Mouse (Mus musculus) kidney, postnatal 4 days (tissue): Measurements from ENCODE around the gene Fto.

ENCODE experiments used
- DNase-seq, 2 experiments: peaks; one replicate each; pipeline ENCODE4 v3.0.0; 2021; ENCODE audit warnings: mixed read lengths in 2 of 2

Gene Fto

DNA sequence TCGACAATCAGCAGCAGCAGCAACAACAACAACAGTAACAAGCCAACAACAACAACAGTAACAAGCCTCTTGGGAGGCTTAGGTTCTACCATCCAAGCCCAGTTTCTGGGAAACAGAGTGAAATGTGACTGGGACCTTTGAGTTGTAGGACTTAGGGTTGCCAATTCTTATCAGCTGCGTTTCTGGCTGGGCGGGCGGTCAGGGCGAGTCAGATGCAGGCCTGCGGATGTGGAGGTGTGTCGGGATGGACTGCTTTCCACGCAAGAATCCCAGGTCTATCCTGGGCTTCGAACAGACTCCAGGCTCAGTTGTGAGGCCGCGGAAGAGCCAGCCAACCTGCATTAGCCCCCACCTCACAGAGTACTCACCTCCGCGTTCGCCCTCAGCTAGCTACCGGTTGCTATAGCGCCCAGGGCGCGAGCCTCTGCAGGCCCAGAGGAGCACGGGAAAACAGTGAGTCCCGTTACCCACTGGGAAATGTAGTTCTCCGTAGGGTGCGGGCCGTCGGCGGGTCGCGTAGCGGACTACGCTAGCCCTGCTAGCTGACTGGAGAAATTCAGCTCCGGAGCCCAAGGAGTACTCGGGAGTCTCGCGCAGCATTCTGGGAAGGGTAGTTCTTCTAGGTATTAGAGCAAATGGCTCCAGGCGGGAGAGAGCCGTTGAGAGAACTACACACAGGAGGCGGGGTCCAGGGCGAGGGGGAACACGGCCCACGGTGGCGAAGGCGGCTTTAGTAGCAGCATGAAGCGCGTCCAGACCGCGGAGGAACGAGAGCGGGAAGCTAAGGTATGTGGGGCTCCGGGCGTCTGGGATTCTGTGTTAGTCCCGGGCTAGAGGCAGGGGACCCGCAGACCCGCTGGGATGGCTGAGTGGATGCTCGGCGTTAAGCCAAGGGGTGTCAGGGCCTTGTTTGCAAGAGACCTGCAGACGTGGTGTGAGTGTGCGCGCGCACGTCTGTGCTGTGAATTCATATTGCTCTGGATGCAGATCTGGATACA is at the start of gene Fto, which contains the start of gene Rpgrip1l:
Fto (plus strand) TSS at position 691 of the 998 bp plus-strand sequence.
Rpgrip1l (minus strand) TSS at position 428 of the 998 bp plus-strand sequence.
- DNase-seq = peak; percentile 95 to 98

GRCm38 (mm10) chr8:91263939-91264338 is 49.4 kb upstream of the Fto start:
- DNase-seq = no peak

DNA sequence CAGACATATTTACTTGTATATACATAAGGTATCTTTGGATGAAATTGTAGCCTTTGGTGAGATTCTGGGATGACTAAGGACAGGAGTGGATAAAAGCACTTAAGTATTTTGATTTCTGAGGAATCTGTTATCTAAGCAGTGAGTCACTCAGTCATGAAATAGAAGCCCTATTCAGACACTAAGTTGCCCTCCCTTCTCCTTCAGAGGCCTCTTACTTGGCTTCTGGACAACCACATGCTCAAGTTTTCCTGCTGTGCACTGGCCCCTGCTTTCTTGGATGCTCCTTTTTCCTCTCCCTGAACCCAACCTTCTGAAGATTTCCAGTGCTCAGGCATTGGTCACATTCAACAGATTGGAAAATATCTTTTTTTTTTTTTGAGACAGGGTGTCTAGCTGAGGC is 48.8 kb upstream of the Fto start:
- DNase-seq = no peak

DNA sequence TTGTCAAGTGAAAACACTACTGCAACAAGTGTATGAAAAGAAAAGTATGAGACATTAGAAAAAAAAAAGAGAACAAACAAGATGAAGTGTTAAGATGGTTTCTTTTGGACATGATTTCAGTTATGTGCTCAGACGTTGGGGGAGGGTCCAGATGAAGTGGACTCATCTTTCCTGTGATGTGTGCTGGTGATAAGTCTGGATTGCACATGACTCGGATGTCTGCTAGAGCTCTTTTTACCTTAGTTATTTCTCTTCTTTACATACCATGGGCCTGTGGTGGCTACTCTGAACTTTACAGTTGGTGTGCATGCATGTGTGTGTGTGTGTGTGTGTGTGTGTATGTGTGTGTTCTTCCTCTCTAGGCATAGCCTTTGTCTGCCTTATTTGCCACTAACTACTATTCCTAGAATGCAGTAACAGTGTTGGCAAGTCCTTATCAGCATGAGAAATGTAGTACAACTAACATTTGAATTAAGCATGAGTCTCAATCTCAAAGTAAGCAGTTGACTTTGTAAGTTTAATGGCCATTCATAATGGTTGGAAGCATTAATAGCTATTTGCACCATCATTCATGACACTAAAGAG is 43.9 kb upstream of the Fto start:
- DNase-seq = no peak

GRCm38 (mm10) chr8:91273493-91273892 is 39.8 kb upstream of the Fto start:
- no peak for DNase-seq

DNA sequence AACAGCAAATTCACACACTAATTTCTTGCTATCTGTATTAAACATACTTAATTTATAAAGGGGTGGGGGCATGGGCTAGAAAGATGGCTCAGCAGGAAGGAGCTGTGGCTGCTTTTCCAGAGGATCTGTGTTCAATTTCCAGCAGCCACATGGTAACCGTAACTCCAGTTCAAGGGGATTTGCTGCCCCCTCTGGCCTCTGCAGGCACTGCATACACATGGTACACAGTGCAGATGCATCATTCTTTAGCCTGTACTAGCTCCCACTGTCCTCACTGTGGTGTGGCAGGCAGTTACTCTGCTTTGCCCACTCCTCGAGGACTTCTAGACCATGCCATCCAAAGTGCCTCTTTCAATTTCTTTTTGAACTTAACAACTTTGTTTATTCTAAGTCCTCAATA is 37.0 kb upstream of the Fto start:
- DNase-seq = peak; percentile 9 to 11

GRCm38 (mm10) chr8:91278060-91278459 is 35.3 kb upstream of the Fto start:
- DNase-seq = no peak

GRCm38 (mm10) chr8:91280467-91281212 is 32.7 kb upstream of the Fto start:
- peak in 1 of 2 experiments; percentile 5 for DNase-seq

DNA sequence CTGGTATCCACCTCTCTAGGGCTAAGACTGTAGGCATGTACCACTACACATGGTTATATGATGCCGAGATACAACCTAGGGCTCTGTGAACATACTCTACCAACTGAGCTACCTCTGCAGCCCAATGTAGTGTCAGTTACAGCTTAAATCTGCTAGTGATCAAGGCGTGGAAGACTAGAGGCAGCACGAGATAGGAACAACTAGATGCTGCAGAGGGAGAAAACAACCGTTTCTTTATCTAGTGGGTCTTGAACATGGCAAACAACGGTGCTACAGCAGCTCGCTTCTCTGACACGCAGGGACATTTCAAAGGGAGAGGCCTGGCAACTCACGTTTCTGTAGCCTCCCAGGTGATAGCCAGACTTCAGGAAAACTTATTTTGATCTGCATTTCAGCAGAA is 31.8 kb upstream of the Fto start:
- DNase-seq = no peak

GRCm38 (mm10) chr8:91282655-91283054 is 30.7 kb upstream of the Fto start:
- no peak for DNase-seq

DNA sequence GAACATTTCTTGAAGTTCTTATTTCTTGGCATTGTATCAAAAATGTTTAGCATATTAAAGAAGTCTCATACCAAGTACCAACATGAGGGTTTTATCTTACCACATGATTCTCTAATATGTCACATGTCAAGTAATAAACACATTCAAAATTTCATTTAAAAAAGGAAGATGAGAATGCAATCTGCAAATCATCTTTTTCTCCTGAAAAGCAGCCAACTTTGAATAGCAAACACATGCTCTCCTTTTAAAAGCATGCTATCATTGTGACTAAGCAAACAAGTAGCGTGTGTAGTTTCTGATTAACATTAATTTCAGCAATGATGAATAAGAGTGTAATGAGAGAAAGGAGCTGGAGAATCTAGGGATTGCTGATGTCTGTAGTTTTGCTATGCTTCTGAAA is 29.5 kb upstream of the Fto start:
- DNase-seq = no peak

- no peak for DNase-seq
Observed at GRCm38 (mm10) chr8:91286237-91286636, 27.1 kb upstream of the Fto start.

- DNase-seq = no peak
Observed at GRCm38 (mm10) chr8:91290576-91290975, 22.7 kb upstream of the Fto start.

DNA sequence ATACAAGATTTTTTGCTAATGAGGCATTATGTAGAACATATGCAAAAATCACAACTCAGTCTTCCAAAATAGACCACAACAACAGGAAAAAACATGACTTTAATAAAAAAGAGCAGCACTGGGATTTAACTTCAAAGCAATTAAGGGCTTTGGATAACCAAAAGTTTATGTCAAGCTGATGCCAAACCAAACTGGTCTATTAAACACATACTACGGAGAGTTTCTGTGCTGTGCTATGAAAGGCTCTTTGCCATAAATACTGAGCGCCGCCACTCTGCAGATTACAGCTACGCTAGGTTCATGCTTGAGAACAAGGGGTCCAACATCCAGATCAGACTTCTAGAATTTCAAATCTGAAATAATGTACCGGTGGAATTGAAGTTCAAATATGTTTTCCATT is 17.5 kb upstream of the Fto start:
- no peak for DNase-seq

DNA sequence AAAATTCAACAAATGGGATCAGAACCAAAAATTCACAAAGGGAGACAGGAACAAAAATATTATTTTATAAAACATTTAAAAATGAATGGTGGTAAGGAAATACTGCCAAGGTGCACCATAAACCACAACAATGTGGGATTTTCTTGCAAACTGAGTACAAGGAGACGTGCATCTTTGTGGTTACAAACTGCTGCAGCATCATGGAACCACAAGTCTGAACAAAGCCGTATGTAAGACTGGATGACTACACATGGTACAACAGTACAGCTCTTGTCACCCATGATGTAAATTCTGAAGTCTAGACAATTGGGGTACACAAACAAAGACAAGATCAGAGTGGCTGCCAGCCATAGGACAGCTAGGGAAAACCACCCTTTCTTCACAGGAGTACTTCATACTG is 14.7 kb upstream of the Fto start:
- no peak for DNase-seq

GRCm38 (mm10) chr8:91304481-91305386 is 8.6 kb upstream of the Fto start:
- DNase-seq = peak; percentile 28 to 36

DNA sequence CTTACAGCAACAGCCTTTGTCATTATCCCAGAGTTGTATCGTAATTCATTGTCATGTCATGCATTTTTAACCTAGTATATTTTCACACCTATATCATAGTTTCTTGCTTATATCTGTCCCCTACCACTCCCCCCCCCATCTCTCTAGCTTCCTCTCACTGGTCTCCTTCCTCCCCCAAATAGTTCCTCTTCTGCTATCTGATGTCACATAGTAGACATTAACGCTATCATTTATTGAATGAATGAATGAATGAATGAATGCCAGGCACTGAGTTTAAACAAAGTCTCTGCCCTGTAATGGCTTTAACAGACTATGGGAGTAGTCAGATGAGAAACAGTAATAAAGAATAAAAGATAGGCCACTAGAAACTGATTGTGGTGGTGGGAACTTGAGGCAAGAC is 983 bp upstream of the Fto start:
- no peak for DNase-seq

GRCm38 (mm10) chr8:91317567-91318227 is 4.4 kb downstream of the Fto start:
- no peak for DNase-seq

GRCm38 (mm10) chr8:91318938-91319729 is 5.8 kb downstream of the Fto start:
- DNase-seq = no peak

DNA sequence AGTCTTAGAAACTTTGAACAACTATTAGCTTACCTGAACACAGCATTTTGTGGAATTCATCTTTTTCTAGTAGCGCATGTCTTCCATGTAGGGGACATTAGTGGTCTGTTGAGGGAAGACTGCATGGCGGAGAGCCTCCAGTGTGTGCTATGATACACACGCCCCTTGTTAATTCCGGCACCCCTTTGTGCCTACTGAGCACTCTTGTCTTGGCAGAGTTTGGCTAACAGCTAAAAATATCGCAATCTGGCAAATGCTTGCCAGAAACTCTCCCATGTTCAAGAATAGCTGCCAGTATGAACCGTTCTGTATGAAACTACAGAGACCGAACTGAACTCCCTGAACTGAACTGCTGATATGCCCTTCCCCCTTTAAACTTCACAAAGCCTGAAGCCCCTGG is 10.2 kb downstream of the Fto start:
- DNase-seq = no peak

DNA sequence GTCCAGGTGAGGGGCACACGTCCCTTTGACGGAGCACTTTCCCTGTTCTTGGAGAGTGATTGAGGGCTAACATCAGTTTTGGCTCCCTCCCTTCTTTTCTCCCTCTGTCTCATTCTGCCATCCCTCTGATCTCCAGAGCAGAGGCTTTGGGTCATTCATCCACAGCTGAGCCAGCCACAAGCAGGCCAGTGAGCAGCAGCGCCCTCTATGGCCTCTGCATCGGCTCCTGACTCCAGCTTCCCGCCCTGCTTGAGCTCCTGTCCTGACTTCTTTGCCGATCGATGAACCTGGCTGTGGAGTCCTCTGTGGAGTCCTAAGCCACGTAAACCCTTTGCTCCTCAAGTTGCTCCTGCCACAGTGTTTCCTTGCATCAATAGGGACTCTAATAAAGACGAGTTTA is 10.9 kb downstream of the Fto start:
- DNase-seq = peak; percentile 50 to 63
